Mouse (Mus musculus): ENCODE results near the gene Nanos3. TPM values are rescaled to one million over a fixed set of nuclear protein-coding genes. Genes with fewer than 3 reads are reported as not detected.

Gene Nanos3
- polyA plus RNA-seq (2015; fragmentation: Nextera tagmentation; extraction: Ambion mirVana), result 0.89 and 1.3 TPM in 2 replicates

GRCm38 (mm10) chr8:84185117-84185516 lies at the start of gene Nanos3:
Nanos3 (minus strand) TSS chr8:84185217.
- 96% methylated on average over 7 of the region's 7 CpGs for WGBS
- H3K9me3 ChIP-seq (ENCODE audit: control insufficient read depth, low read length), result no peaks in the 10 kb centered on the region
- H3K36me3 ChIP-seq (ENCODE audit: control insufficient read depth, insufficient read depth, low read length), result no peaks in the 10 kb centered on the region
- H3K4me2 ChIP-seq (ENCODE audit: low read depth, low read length), result peak within 1 kb of the TSS; percentile 94
- H3K27me3 ChIP-seq (replicated peaks; ENCODE audit: control insufficient read depth, insufficient read depth, low read length), result no peaks in the 10 kb centered on the region
- peaks cover 29% of the 10 kb centered on the region for H3K4me1 ChIP-seq (ENCODE audit: control insufficient read depth, insufficient read depth, low read length)
- H3K27ac ChIP-seq (ENCODE audit: low read length), result 0 out of 2 replicates have a peak within 1 kb of the TSS, but pooled peaks have one; percentile 81
- H3K9ac ChIP-seq (ENCODE audit: low read depth, low read length), result peak within 1 kb of the TSS; percentile 93
- peak within 1 kb of the TSS; percentile 76 for H3K4me3 ChIP-seq (ENCODE audit: low read length)
- ATAC-seq, result no peak

DNA sequence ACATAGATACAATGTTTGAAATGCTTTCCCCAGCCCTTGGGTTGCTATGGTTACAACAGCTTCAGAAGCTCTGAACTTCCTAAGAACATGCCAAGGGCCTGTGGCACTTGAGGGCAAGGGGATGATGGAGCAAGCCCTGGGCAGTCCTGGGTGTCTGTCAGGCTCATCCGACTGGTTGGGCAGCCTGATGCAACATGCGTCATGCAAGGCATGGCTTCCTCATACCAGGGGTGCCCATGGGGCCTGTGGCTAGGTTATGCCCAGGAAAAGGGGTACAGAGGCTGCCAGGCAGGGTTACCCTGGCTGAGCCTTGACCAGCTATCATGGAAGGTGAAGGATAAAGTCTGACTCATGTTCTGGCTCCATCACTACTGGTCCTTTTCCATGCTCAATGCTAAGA lies 48.0 kb upstream of the Nanos3 start:
- no peak for ATAC-seq
- no peak overlapping the region for H3K4me2 ChIP-seq (ENCODE audit: low read depth, low read length)

GRCm38 (mm10) chr8:84230735-84231134 lies 45.7 kb upstream of the Nanos3 start:
- peaks cover 1% of the 10 kb centered on the region for H3K4me1 ChIP-seq (ENCODE audit: control insufficient read depth, insufficient read depth, low read length)
- no peak overlapping the region for H3K9ac ChIP-seq (ENCODE audit: low read depth, low read length)
- H3K27me3 ChIP-seq (replicated peaks; ENCODE audit: control insufficient read depth, insufficient read depth, low read length), result no peaks in the 10 kb centered on the region
- H3K4me2 ChIP-seq (ENCODE audit: low read depth, low read length), result no peak overlapping the region
- no peaks in the 10 kb centered on the region for H3K9me3 ChIP-seq (ENCODE audit: control insufficient read depth, low read length)
- ATAC-seq, result no peak
- 80% methylated on average over 17 of the region's 17 CpGs for WGBS
- no peak overlapping the region for H3K27ac ChIP-seq (ENCODE audit: low read length)
- peaks cover 8% of the 10 kb centered on the region; the same call in 1 of the 2 replicates for H3K36me3 ChIP-seq (ENCODE audit: control insufficient read depth, insufficient read depth, low read length)
- no peak overlapping the region for H3K4me3 ChIP-seq (ENCODE audit: low read length)

More for the DNA sequence above, 48.0 kb upstream of the Nanos3 start:
- H3K9ac ChIP-seq (ENCODE audit: low read depth, low read length), result no peak overlapping the region
- H3K9me3 ChIP-seq (ENCODE audit: control insufficient read depth, low read length), result no peaks in the 10 kb centered on the region
- H3K27me3 ChIP-seq (replicated peaks; ENCODE audit: control insufficient read depth, insufficient read depth, low read length), result no peaks in the 10 kb centered on the region
- peaks cover 6% of the 10 kb centered on the region; the same call in 1 of the 2 replicates for H3K36me3 ChIP-seq (ENCODE audit: control insufficient read depth, insufficient read depth, low read length)
- 78% methylated on average over 2 of the region's 2 CpGs for WGBS
- no peak overlapping the region for H3K27ac ChIP-seq (ENCODE audit: low read length)
- H3K4me3 ChIP-seq (ENCODE audit: low read length), result no peak overlapping the region
- peaks cover 13% of the 10 kb centered on the region for H3K4me1 ChIP-seq (ENCODE audit: control insufficient read depth, insufficient read depth, low read length)

- no peaks in the 10 kb centered on the region for H3K27me3 ChIP-seq (replicated peaks; ENCODE audit: control insufficient read depth, insufficient read depth, low read length)
- peaks cover 16% of the 10 kb centered on the region for H3K36me3 ChIP-seq (ENCODE audit: control insufficient read depth, insufficient read depth, low read length)
- no peak for ATAC-seq
- no peaks in the 10 kb centered on the region for H3K9me3 ChIP-seq (ENCODE audit: control insufficient read depth, low read length)
- no peak overlapping the region for H3K9ac ChIP-seq (ENCODE audit: low read depth, low read length)
- no peak overlapping the region for H3K27ac ChIP-seq (ENCODE audit: low read length)
- no peaks in the 10 kb centered on the region; the same call in 1 of the 2 replicates for H3K4me1 ChIP-seq (ENCODE audit: control insufficient read depth, insufficient read depth, low read length)
- WGBS, result 78% methylated on average over 21 of the region's 21 CpGs
- H3K4me3 ChIP-seq (ENCODE audit: low read length), result no peak overlapping the region
- no peak overlapping the region for H3K4me2 ChIP-seq (ENCODE audit: low read depth, low read length)
Measured at GRCm38 (mm10) chr8:84223322-84224029, 38.5 kb upstream of the Nanos3 start.

DNA sequence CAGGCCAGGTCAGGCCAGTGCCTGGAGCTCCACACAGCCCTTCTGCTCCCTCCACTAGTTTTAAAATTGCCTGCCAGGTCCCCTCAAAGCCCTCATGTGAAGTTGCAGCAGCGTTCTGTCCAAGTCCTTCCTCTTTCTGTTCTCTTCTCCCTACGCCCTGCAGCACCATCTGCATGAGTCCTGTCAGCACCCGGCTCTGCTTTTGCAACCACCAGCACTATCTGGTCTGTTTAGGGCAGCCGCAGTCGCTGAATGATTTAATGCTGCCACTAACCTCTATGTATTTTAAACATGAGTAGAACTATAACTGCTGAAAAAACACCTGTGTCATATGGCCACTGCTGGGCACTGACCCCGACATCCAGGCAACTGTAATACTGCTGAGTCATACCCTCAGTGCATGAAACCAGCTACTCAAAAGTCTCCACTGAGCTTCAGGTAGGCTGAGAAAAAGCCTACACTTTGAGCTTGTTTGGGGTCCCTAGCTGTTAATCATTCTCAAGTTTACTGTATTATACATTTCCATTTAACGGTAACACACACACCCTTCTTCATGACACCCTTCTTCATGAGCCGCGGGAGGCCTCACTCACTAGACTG lies 37.6 kb upstream of the Nanos3 start:
- no peak overlapping the region for H3K4me3 ChIP-seq (ENCODE audit: low read length)
- H3K27ac ChIP-seq (ENCODE audit: low read length), result no peak overlapping the region
- no peaks in the 10 kb centered on the region for H3K27me3 ChIP-seq (replicated peaks; ENCODE audit: control insufficient read depth, insufficient read depth, low read length)
- ATAC-seq, result no peak
- no peaks in the 10 kb centered on the region; the same call in 1 of the 2 replicates for H3K4me1 ChIP-seq (ENCODE audit: control insufficient read depth, insufficient read depth, low read length)
- H3K9ac ChIP-seq (ENCODE audit: low read depth, low read length), result no peak overlapping the region
- 92% methylated on average over 9 of the region's 9 CpGs for WGBS
- no peaks in the 10 kb centered on the region for H3K9me3 ChIP-seq (ENCODE audit: control insufficient read depth, low read length)
- peaks cover 12% of the 10 kb centered on the region for H3K36me3 ChIP-seq (ENCODE audit: control insufficient read depth, insufficient read depth, low read length)
- no peak overlapping the region for H3K4me2 ChIP-seq (ENCODE audit: low read depth, low read length)

DNA sequence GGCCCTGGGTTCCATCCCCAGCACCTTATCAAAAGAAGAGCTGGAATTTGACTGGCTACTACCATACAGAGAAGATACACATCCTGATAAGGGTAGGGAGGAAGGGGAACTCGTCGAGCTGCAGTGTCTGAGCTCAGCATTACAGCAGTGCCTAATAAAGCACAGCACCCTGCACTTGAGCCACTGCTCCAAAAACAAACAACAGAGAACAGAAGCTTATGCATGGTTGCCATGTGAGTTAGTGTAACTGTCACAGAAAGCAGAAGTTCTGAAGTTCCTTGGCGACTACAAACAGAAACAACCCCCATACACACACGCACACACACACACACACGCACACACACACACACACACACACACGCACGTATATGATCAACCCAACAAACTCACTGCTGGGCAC lies 35.1 kb upstream of the Nanos3 start:
- no peak overlapping the region for H3K27ac ChIP-seq (ENCODE audit: low read length)
- H3K9me3 ChIP-seq (ENCODE audit: control insufficient read depth, low read length), result no peaks in the 10 kb centered on the region
- no peak overlapping the region for H3K4me2 ChIP-seq (ENCODE audit: low read depth, low read length)
- 74% methylated on average over 7 of the region's 7 CpGs for WGBS
- H3K36me3 ChIP-seq (ENCODE audit: control insufficient read depth, insufficient read depth, low read length), result peaks cover 4% of the 10 kb centered on the region; the same call in 1 of the 2 replicates
- H3K9ac ChIP-seq (ENCODE audit: low read depth, low read length), result no peak overlapping the region
- no peak overlapping the region for H3K4me3 ChIP-seq (ENCODE audit: low read length)
- H3K27me3 ChIP-seq (replicated peaks; ENCODE audit: control insufficient read depth, insufficient read depth, low read length), result no peaks in the 10 kb centered on the region
- H3K4me1 ChIP-seq (ENCODE audit: control insufficient read depth, insufficient read depth, low read length), result no peaks in the 10 kb centered on the region
- no peak for ATAC-seq

DNA sequence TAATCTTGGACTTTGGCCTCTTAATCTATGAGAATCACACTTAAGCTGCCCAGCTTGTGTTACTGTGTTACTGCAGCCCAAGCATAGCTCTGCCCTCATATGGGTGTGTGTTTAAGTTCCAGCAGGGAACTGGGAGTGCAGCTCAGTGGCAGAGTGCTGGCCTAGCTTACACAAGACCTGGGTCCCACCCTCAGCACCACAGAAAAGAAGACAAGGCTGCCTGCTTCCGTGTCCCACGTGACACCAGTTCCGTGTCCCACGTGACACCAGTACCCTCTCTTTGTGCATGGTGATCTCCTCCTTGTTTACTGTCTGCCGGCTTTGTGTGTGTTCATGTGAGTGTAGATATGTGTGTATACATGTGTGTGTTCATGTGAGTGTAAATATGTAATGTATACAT lies 33.1 kb upstream of the Nanos3 start:
- WGBS, result 96% methylated on average over 5 of the region's 5 CpGs
- H3K36me3 ChIP-seq (ENCODE audit: control insufficient read depth, insufficient read depth, low read length), result no peaks in the 10 kb centered on the region

DNA sequence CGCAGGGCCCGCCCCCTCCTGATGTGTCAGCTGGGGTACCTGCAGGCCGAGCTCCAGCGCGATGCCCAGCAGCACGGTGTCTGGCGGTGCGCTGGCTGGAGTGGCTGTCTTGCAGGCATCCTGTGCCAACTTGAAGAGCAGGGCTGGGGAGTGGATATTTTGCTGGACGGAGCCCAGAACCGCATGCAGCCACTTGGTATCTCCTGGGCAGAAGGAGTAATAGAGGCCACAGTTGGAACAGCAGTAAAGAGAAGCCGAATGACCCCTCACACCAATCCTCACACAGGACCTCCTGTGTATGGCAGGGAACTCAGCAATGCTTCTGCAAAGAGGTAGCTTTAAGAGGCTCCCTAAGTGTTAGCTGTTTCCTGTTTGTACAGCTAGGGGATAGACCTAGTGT lies 32.2 kb upstream of the Nanos3 start:
- 93% methylated on average over 11 of the region's 11 CpGs for WGBS
- H3K4me3 ChIP-seq (ENCODE audit: low read length), result no peak overlapping the region
- H3K9me3 ChIP-seq (ENCODE audit: control insufficient read depth, low read length), result no peaks in the 10 kb centered on the region
- H3K36me3 ChIP-seq (ENCODE audit: control insufficient read depth, insufficient read depth, low read length), result peaks cover 4% of the 10 kb centered on the region
- no peaks in the 10 kb centered on the region for H3K4me1 ChIP-seq (ENCODE audit: control insufficient read depth, insufficient read depth, low read length)
- no peak for ATAC-seq
- no peak overlapping the region for H3K9ac ChIP-seq (ENCODE audit: low read depth, low read length)
- no peaks in the 10 kb centered on the region for H3K27me3 ChIP-seq (replicated peaks; ENCODE audit: control insufficient read depth, insufficient read depth, low read length)
- no peak overlapping the region for H3K4me2 ChIP-seq (ENCODE audit: low read depth, low read length)
- H3K27ac ChIP-seq (ENCODE audit: low read length), result no peak overlapping the region

More for the DNA sequence above, 33.1 kb upstream of the Nanos3 start:
- Histone ChIP-seq H3K4me1 (ENCODE audit: control insufficient read depth, insufficient read depth, low read length) (no peaks in the 10 kb centered on the region), H3K27me3 (replicated peaks; ENCODE audit: control insufficient read depth, insufficient read depth, low read length) (no peaks in the 10 kb centered on the region), H3K27ac (ENCODE audit: low read length) (no peak overlapping the region), H3K4me3 (ENCODE audit: low read length) (no peak overlapping the region), H3K9me3 (ENCODE audit: control insufficient read depth, low read length) (no peaks in the 10 kb centered on the region), H3K9ac (ENCODE audit: low read depth, low read length) (no peak overlapping the region), H3K4me2 (ENCODE audit: low read depth, low read length) (no peak overlapping the region)
- no peak for ATAC-seq

GRCm38 (mm10) chr8:84213277-84213676 lies 28.3 kb upstream of the Nanos3 start:
- no peak overlapping the region for H3K4me2 ChIP-seq (ENCODE audit: low read depth, low read length)
- peaks cover 12% of the 10 kb centered on the region for H3K36me3 ChIP-seq (ENCODE audit: control insufficient read depth, insufficient read depth, low read length)
- WGBS, result 90% methylated on average over 4 of the region's 4 CpGs
- no peak for ATAC-seq
- H3K9me3 ChIP-seq (ENCODE audit: control insufficient read depth, low read length), result no peaks in the 10 kb centered on the region
- H3K9ac ChIP-seq (ENCODE audit: low read depth, low read length), result no peak overlapping the region
- H3K27ac ChIP-seq (ENCODE audit: low read length), result no peak overlapping the region
- H3K27me3 ChIP-seq (replicated peaks; ENCODE audit: control insufficient read depth, insufficient read depth, low read length), result no peaks in the 10 kb centered on the region
- no peak overlapping the region for H3K4me3 ChIP-seq (ENCODE audit: low read length)
- 0 out of 2 replicates have a peak, but pooled peaks cover 3% of the 10 kb centered on the region for H3K4me1 ChIP-seq (ENCODE audit: control insufficient read depth, insufficient read depth, low read length)
